Mouse (Mus musculus): ENCODE data around the gene Mmadhc. TPM values are rescaled to one million over a fixed set of nuclear protein-coding genes. Genes with fewer than 3 reads are reported as not detected.

Gene Mmadhc
- total and polyA plus RNA-seq, 2 experiments from 2014 or later, result 138 to 180 TPM

- ATAC-seq (ENCODE audit: insufficient read depth, low read depth) (no peak), DNase-seq (ENCODE audit: low spot score) (no peak)
- H3K9ac ChIP-seq (replicated peaks; ENCODE audit: low read depth, low read length), result no peak overlapping the region
- H3K9me3 ChIP-seq (replicated peaks; ENCODE audit: control insufficient read depth, low read length), result no peaks in the 10 kb centered on the region
- TF ChIP-seq EP300 (IDR thresholded peaks at IDR 0.05; ENCODE audit: low read depth) (no peak), CTCF (IDR thresholded peaks at IDR 0.05; ENCODE audit: low read depth) (no peak)
- no peaks in the 10 kb centered on the region for H3K27me3 ChIP-seq (ENCODE audit: control insufficient read depth, insufficient read depth, low read length)
- no peak overlapping the region for H3K4me3 ChIP-seq (ENCODE audit: low read depth, low read length)
- H3K36me3 ChIP-seq (replicated peaks; ENCODE audit: control insufficient read depth, insufficient read depth, low read length), result no peaks in the 10 kb centered on the region
- no peak overlapping the region for H3K27ac ChIP-seq (ENCODE audit: low read depth)
- WGBS, result 50% methylated on average over 2 of the region's 2 CpGs
- H3K4me1 ChIP-seq (ENCODE audit: control insufficient read depth, insufficient read depth), result no peaks in the 10 kb centered on the region
- no peak overlapping the region for H3K4me2 ChIP-seq (ENCODE audit: low read depth, low read length)
Observed at GRCm38 (mm10) chr2:50265215-50265785, 31.3 kb downstream of the Mmadhc start.

- TF ChIP-seq EP300 (IDR thresholded peaks at IDR 0.05; ENCODE audit: low read depth) (no peak), CTCF (IDR thresholded peaks at IDR 0.05; ENCODE audit: low read depth) (no peak)
- Histone ChIP-seq H3K9ac (replicated peaks; ENCODE audit: low read depth, low read length) (no peak overlapping the region), H3K9me3 (replicated peaks; ENCODE audit: control insufficient read depth, low read length) (no peaks in the 10 kb centered on the region), H3K27ac (ENCODE audit: low read depth) (no peak overlapping the region), H3K4me1 (ENCODE audit: control insufficient read depth, insufficient read depth) (no peaks in the 10 kb centered on the region), H3K4me2 (ENCODE audit: low read depth, low read length) (no peak overlapping the region), H3K4me3 (ENCODE audit: low read depth, low read length) (no peak overlapping the region), H3K27me3 (ENCODE audit: control insufficient read depth, insufficient read depth, low read length) (no peaks in the 10 kb centered on the region), H3K36me3 (replicated peaks; ENCODE audit: control insufficient read depth, insufficient read depth, low read length) (no peaks in the 10 kb centered on the region)
- ATAC-seq (ENCODE audit: insufficient read depth, low read depth) (no peak), DNase-seq (ENCODE audit: low spot score) (no peak)
- WGBS, result 73% methylated on average over 6 of the region's 6 CpGs
Observed at GRCm38 (mm10) chr2:50264059-50264458, 32.5 kb downstream of the Mmadhc start.

GRCm38 (mm10) chr2:50254955-50255354 lies 41.6 kb downstream of the Mmadhc start:
- TF ChIP-seq CTCF (IDR thresholded peaks at IDR 0.05; ENCODE audit: low read depth), result no peak
- TF ChIP-seq EP300 (IDR thresholded peaks at IDR 0.05; ENCODE audit: low read depth), result no peak
- WGBS, result 82% methylated on average over 5 of the region's 5 CpGs
- Histone ChIP-seq H3K36me3 (replicated peaks; ENCODE audit: control insufficient read depth, insufficient read depth, low read length) (no peaks in the 10 kb centered on the region), H3K4me3 (ENCODE audit: low read depth, low read length) (no peak overlapping the region), H3K4me2 (ENCODE audit: low read depth, low read length) (no peak overlapping the region), H3K9me3 (replicated peaks; ENCODE audit: control insufficient read depth, low read length) (no peaks in the 10 kb centered on the region), H3K9ac (replicated peaks; ENCODE audit: low read depth, low read length) (no peak overlapping the region), H3K27me3 (ENCODE audit: control insufficient read depth, insufficient read depth, low read length) (no peaks in the 10 kb centered on the region), H3K27ac (ENCODE audit: low read depth) (no peak overlapping the region), H3K4me1 (ENCODE audit: control insufficient read depth, insufficient read depth) (no peaks in the 10 kb centered on the region)
- ATAC-seq (ENCODE audit: insufficient read depth, low read depth) (no peak), DNase-seq (ENCODE audit: low spot score) (no peak)

GRCm38 (mm10) chr2:50248551-50248950 lies 48.0 kb downstream of the Mmadhc start:
- ATAC-seq (ENCODE audit: insufficient read depth, low read depth), result no peak
- H3K9ac ChIP-seq (replicated peaks; ENCODE audit: low read depth, low read length), result no peak overlapping the region
- H3K4me3 ChIP-seq (ENCODE audit: low read depth, low read length), result no peak overlapping the region
- no peak overlapping the region for H3K27ac ChIP-seq (ENCODE audit: low read depth)
- TF ChIP-seq EP300 (IDR thresholded peaks at IDR 0.05; ENCODE audit: low read depth), result no peak
- no peak for TF ChIP-seq CTCF (IDR thresholded peaks at IDR 0.05; ENCODE audit: low read depth)
- H3K9me3 ChIP-seq (replicated peaks; ENCODE audit: control insufficient read depth, low read length), result no peaks in the 10 kb centered on the region
- no peaks in the 10 kb centered on the region for H3K4me1 ChIP-seq (ENCODE audit: control insufficient read depth, insufficient read depth)
- no peak overlapping the region for H3K4me2 ChIP-seq (ENCODE audit: low read depth, low read length)
- no peaks in the 10 kb centered on the region for H3K27me3 ChIP-seq (ENCODE audit: control insufficient read depth, insufficient read depth, low read length)
- 62% methylated on average over 3 of the region's 3 CpGs for WGBS
- no peaks in the 10 kb centered on the region for H3K36me3 ChIP-seq (replicated peaks; ENCODE audit: control insufficient read depth, insufficient read depth, low read length)
- DNase-seq (ENCODE audit: low spot score), result no peak

- Histone ChIP-seq H3K9me3 (replicated peaks; ENCODE audit: control insufficient read depth, low read length) (no peaks in the 10 kb centered on the region), H3K4me3 (ENCODE audit: low read depth, low read length) (no peak overlapping the region), H3K36me3 (replicated peaks; ENCODE audit: control insufficient read depth, insufficient read depth, low read length) (no peaks in the 10 kb centered on the region), H3K4me1 (ENCODE audit: control insufficient read depth, insufficient read depth) (no peaks in the 10 kb centered on the region), H3K27me3 (ENCODE audit: control insufficient read depth, insufficient read depth, low read length) (no peaks in the 10 kb centered on the region), H3K27ac (ENCODE audit: low read depth) (no peak overlapping the region), H3K4me2 (ENCODE audit: low read depth, low read length) (no peak overlapping the region), H3K9ac (replicated peaks; ENCODE audit: low read depth, low read length) (no peak overlapping the region)
- no peak for TF ChIP-seq EP300 (IDR thresholded peaks at IDR 0.05; ENCODE audit: low read depth)
- TF ChIP-seq CTCF (IDR thresholded peaks at IDR 0.05; ENCODE audit: low read depth), result no peak
- ATAC-seq (ENCODE audit: insufficient read depth, low read depth) (no peak), DNase-seq (ENCODE audit: low spot score) (no peak)
- 77% methylated on average over 8 of the region's 8 CpGs for WGBS
Observed at GRCm38 (mm10) chr2:50233491-50233890, 63.1 kb downstream of the Mmadhc start.

Other genes starting within 250 kb of the Mmadhc start
- 1.7 TPM in 1 of 2 replicates, not detected in the other for gene Lypd6, start 230.4 kb downstream of the Mmadhc start, total RNA-seq (2014; rRNA removed; ENCODE audit: low replicate concordance)
- gene Lypd6, start 230.4 kb downstream of the Mmadhc start, polyA plus RNA-seq (2015; fragmentation: Nextera tagmentation; extraction: Ambion mirVana), result 0.52 and 0.75 TPM in 2 replicates

Data from heart, postnatal 0 days (tissue).